Mouse (Mus musculus) heart, postnatal 25 days (tissue): ENCODE measurements around the gene Gcm1. TPM values are rescaled to one million over a fixed set of nuclear protein-coding genes. Genes with fewer than 3 reads are reported as not detected.
"Not testable (repeated sequence)": the region's sequence is repeated elsewhere in the genome, so short reads cannot be mapped to it uniquely, and the experiment has no call there.

Experiments used
- DNase-seq: peaks from one replicate; pipeline ENCODE4 v3.0.0; 2022; ENCODE audit warnings: low spot score
- intact Hi-C: fragments of 180-260 bp; cut with DNase I; formaldehyde crosslinking; loops from one replicate; pipeline ENCODE4 v1.15.1; 2025
- total RNA-seq, 2 experiments: library from RNA; stranded (reverse); gene quantifications; 2 replicates each; pipeline ENCODE4 v1.2.3; 2021

Gcm1 gene
- total RNA-seq, 2 experiments from 2014 or later = not detected

DNA sequence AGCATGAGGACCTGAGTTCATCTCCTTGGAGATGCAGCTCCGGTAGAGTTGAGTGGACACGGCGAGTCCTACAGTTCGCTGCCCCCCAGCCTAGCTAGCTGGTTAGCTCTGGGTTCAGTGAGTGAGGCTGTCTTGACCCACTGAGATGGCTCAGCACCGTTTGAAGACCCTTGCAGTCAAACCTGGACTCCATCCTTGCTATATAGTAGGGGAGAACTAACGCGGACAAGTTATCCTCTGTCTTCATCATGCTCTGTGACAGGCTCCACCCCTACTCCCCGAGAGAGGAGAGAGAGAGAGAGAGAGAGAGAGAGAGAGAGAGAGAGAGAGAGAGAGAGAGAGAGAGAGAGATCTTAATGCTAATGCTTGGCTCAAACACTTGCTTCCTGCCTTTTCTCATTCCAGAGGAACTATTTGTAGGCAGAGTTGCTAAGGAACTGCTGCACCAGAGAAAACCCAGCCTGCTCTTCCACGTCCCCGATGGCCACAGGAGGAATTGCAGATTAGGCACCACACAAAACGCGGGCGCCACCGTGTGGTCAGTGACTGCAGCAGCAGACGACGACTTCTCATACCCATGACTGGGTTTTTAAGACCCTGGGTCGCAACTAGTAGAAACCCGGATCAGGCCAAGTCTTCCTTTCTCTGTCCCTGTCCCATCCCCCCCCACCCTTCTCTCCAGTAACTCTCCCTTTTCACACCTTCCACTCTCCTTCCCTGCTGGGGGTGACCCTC, 12.8 kb upstream of the Gcm1 start:
- intact Hi-C loops = loop anchor here (5.0 kb wide), 1 partner anchor 442 kb away; no protein-coding TSS in a partner anchor
- DNase-seq = peak; percentile 37

DNA sequence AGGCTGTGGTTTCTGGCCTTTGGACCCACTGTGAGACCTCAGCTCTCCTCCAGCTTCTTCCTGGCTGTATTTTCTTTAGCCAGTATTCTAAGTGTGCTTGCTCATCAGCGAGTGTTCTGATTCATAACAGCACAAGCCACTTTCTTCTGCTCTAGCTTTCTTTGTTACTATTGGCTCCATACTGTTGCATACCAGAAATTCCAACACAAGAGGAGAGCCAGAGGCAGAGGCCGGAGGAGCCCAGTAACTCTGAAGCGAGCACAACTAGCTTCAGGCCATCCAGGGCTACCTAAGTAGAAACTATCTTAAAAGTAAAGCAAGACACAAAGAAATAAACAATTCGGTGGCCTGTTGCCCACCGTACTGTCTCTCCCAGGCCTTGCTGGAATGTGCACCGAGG, 6.6 kb upstream of the Gcm1 start:
- no peak for DNase-seq
- intact Hi-C loops = no loop called here

DNA sequence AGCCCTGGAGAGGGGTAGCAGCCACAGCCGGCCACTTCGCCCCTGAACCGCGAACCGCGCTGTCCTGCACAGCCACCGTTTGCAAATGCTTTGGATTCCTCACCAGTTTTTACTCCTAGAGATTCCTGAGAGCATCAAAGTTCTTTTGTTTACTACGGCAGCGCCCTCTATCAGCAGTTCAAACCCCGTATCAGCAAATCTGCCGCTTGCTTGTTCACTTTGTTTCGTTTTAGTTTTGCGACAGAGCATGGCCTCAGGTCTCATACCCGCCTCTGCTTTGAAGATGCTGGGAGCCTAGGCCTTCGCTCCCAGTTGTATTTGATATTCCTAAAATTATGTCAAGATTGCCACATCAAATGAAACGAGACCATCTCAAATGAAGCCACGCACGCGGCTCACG, 5.0 kb upstream of the Gcm1 start:
- DNase-seq = no peak
- intact Hi-C loops = no loop called here

DNA sequence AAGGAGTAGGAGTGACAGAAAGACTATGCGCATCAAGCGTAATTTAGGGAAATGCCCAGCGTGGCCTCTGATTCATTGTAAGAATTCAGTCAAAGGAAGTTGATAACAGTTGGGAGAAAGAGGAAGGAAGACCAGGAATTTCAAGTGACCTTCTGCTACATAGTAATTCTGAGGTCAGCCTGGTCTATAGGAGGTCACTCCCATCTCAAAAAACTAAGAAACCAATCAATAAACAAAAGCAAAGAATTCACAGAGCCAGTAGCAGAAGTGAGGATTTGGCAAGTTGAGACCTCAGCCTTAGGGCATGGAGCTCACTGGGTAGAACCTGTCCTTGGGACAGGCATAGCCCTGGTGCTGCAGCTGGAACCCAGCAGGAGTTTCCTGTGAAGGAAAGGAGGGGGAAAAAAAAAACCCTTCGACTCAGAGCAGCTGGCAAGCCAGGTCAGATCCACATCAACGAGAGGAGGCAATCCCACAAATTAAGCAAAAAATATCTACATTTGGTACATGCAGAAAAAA, 1.2 kb upstream of the Gcm1 start:
- DNase-seq = no peak
- intact Hi-C loops = no loop called here

DNA sequence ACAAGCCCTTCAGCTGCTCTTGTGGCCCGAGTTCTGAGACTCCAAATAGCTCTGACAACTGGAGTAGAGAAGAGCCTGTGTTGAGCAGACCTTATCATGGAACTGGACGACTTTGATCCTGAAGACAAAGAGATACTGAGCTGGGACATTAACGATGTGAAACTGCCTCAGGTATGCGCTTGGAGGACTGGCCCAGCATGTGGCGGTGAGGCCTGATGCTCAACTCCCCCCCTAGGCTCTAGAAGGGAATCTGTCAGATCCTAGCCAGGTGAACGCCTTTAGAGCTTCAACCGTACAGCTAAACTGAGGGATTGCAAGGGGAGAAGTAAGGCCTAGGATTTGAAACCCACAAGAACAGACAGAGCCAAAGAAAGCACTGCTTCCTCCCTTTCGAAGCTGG, 2.1 kb downstream of the Gcm1 start:
- intact Hi-C loops = no loop called here
- DNase-seq = no peak

DNA sequence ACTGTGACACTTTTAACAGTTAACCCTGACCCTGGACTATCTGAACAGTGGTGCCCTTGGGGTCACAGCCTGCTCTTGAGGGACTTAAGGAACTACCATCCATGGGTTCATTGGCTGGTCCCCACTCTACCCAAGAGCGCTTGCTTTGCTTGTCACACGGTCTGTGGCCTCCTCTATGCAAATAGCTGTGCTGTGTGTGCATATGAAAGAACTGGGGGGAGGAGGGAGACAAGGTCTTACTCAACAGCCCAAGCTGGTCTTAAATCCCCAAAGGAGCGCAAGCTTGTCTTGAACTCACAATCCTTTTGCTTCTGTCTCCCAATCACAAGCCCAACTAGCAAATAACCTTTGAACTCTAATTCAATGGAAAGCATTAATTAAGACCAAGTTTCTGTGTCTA, 2.6 kb downstream of the Gcm1 start:
- no peak for DNase-seq
- intact Hi-C loops = no loop called here

DNA sequence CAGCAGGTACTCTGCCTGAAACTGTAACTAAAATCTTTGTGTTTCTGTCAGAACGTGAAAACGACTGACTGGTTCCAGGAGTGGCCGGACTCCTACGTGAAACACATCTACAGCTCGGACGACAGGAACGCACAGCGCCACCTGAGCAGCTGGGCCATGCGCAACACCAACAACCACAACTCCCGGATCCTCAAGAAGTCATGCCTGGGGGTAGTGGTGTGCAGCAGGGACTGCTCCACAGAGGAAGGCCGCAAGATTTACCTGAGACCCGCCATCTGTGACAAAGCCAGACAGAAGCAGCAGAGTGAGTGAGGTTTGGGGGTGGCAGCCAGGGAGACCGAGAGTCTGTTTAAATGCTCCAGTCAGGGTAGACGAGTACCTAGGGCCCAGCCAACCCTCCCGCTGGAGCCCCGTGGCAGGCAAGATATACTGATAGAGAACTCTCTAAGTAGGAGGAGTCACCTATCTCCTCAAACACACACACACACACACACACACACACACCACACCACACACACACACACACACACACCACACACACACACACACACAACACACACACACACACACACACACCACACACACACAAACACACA, 7.9 kb downstream of the Gcm1 start:
- intact Hi-C loops = no loop called here
- no peak for DNase-seq

DNA sequence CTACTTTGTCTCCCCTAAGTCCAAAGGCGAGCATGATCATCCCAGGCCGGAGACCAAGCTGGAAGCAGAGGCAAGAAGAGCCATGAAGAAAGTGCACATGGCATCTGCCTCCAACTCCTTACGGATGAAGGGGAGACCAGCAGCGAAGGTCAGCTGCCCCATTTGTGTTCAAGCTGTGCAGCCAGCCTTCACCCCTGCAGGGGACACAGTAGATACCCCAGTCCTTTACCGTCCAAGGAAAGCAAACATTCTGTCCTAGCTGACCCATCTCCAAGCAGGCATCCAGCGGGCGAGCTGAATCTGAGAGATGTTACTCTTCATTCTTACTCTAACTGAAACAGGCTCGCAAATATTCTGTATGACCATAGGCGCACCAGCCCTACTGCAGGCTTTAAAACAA, 10.7 kb downstream of the Gcm1 start:
- no peak for DNase-seq
- intact Hi-C loops = no loop called here

DNA sequence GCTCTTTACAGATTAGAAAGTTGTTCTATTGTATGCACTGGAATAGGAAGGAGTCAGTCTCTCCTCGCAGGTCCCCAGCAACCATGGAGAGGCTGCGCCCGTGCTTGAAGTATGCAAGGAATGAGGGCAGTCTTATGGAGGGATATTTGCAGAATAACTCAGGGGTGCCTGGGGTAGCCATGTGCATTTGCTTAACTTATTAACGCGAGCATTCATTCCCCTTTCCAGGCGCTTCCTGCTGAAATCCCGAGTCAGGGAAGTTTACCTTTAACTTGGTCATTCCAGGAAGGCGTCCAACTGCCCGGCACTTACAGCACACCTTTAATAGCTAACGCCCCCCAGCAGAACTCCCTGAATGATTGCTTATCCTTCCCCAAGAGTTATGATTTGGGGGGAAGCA, 12.4 kb downstream of the Gcm1 start:
- DNase-seq = no peak
- intact Hi-C loops = no loop called here

DNA sequence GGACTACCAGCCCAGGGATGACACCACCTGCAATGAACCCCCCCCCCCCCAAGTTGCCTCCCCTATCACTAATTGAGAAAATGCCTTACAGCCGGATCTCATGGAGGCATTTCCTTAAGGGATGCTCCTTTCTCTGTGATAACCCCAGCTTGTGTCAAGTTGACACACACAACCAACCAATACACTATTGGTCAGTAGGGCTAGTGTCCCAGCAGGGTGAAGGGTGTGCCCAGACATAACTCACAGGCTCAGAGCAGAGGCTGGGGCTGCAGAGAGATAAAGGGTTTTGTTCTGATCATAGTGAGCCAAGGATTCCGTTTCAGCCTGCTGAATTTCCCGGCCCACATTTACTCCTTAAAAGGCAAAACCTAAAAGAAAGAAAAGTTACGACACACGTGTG, 18.8 kb downstream of the Gcm1 start:
- no peak for DNase-seq
- intact Hi-C loops = no loop called here

DNA sequence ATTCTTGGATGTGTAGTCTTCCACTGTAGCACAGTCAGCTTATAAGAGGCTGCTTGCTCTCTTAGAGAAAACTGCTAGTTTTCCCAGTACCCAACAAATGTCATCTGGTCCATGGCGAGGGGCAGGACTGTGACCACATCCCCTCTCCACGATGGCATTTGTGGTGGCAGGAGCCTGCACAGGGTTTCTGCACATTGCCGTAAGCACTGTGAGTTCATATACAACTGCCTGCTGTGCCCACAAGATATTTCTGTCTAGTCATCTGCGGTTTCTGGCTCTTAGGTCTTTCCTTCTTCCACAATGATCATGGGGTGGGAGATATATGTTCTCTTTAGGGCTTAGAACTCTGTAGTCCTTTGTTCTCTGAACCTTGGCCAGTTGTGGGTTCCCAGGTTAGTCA, 19.9 kb downstream of the Gcm1 start:
- intact Hi-C loops = no loop called here
- DNase-seq = no peak

DNA sequence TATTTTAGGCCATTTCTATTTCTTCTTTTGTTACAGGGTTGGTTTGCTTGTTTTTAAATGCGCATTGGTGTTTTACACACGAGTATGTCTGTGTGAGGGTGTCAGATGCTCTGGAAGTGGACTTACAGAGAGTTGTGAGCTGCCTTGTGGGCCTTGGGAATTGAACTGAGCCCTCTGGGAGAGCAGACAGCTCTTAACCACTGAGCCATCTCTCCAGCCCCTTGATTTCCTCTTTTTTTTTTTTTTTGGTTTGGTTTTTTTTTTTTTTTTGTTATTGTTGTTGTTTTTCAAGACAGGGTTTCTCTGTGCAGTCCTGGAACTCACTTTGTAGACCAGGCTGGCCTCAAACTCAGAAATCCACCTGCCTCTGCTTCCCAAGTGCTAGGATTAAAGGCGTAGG, 21.6 kb downstream of the Gcm1 start:
- intact Hi-C loops, DNase-seq: not testable (repeated sequence)

DNA sequence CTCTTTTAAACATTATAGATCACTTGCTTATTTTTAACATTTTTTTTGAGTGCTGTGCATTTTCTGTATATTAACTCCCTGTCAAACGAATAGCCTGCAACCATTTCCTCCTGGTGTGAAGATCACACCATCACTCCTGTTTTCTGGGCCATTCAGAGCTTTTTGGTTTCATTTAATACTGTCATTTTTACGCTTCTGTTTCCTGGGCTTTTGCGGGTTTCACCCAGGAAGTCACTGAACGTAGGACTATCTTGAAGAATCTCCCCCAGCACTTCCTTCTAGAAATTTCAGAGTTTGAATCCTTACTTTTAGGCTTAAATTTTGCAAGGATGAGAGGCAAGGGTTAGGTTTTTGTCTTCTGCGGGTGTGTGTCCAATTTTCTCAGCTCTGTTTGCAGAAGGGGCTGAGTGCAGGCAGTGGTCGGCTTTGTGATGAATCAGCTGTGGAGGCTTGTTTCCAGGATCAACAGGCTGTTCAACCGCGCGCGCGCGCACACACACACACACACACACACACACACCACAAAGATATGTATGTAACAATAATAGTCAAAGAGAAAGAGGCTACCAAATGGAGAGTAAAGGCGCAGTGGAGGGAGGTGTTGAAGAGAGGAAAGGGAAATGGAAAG, 22.1 kb downstream of the Gcm1 start:
- DNase-seq = no peak
- intact Hi-C loops = no loop called here

DNA sequence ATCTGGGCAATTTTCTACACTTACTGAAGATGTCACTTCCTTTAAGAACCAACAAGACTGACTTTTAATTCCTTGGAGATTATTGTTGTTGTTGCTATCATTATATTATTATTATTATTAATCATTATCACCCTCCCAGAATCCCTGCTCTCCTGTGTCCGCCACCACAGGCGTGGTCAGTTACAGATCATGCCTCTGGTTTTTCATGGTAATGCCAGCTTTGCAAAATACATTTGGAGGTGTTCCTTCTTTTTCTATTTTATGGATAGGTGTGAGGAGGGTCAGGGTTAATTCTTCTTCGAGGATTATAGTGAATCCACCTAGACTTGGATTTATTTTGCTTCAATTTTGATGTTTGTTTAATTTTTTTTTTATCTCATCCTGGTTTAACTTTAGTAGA, 23.5 kb downstream of the Gcm1 start:
- DNase-seq = no peak
- intact Hi-C loops = no loop called here

DNA sequence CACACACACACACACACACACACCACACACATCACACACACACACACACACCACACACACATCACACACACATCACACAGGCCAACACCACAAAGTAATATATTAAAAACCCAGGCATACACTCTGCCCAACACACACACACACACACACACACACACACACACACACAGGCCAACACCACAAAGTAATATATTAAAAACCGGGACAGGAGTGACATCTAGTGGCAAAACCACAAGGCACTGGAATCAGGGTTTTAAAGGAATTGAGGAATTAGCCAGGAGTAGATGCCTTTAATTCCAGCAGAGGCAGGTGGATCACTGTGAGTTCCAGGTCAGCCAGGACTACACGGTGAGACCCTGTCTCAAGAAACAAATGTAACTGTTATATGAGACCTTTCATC, 26.5 kb downstream of the Gcm1 start:
- intact Hi-C loops = no loop called here
- no peak for DNase-seq

DNA sequence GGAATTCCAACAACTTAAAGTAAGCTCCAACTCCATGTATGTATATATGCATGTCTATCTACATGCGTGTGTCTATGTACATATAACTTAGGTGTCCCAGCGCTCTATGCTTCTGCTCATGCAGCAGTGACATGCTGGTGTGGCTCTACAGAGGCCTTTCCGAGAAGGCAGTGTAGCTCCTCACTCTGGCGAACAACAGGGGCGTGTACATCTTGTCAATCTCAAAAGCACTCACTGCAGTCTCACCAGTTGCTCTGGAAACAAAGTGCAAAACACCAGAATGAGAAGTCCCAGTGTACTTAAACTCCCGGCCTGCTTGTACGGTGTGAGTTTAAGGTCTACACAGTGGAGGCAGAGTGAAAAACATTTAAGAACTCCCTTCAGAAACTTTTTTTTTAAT, 30.1 kb downstream of the Gcm1 start:
- no peak for DNase-seq
- intact Hi-C loops = no loop called here

DNA sequence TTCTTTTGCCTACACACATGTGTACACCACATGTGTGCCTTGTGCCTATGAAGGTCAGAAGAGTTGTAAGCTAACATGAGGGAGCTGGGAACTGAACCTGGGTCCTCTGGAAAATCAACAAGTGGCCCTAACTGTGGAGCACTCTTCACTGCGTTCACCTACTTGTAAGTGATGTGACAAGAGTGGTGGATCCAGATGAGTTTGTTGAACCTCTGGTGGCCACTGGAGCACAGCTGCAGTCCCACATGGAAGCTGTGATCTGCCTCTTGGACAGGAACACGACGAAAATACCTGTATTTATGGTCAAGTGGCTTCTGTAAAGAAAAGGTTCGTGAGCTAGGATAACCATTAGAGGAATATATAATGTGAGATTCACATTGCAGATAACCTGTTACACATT, 32.6 kb downstream of the Gcm1 start:
- DNase-seq = no peak
- intact Hi-C loops = no loop called here

DNA sequence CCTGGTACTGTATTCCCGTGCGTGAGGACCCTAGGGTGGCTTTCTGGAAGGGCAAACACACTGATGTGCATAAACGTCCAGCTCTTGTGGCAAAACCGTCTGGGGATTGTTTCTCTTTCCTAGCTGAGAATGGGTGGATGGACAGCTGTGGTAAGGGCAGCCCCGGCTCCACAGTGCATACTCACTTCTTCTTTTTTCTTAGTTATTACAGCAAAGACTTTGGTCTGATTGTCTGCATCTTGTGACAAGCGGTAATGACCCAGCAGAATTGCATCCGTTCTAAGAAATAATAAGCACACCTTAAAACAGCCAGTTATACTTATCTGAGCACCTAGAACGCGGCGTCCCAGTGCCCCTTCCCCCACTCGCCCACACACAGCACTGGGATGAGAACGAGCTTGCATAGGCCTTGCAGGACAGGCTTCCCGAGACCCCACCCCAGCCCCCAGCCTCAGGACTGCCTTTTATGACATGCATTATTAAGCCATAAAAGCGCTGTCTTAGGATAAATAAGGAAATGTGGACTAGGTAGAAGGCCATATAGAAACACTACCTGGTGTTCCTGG, 34.1 kb downstream of the Gcm1 start:
- DNase-seq = no peak
- intact Hi-C loops = no loop called here

DNA sequence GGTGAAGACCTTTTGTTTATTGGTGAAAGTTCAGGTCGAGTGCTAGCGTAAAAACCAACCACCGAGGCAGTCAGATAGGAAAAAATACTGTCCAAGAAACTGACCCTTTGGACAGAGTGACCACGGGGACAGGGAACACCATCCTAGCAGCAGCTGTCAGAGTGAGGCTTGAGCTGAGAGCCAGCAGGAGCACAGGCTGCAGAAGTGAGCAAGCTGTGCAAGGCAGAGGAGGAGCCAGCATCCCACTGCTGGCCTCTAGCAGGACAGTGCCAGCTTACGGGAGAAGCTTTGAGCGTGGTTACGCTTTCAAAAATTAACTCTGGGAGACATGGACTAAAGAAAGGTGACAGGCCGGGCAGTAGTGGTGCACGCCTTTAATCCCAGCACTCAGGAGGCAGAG, 36.0 kb downstream of the Gcm1 start:
- intact Hi-C loops = no loop called here
- no peak for DNase-seq

DNA sequence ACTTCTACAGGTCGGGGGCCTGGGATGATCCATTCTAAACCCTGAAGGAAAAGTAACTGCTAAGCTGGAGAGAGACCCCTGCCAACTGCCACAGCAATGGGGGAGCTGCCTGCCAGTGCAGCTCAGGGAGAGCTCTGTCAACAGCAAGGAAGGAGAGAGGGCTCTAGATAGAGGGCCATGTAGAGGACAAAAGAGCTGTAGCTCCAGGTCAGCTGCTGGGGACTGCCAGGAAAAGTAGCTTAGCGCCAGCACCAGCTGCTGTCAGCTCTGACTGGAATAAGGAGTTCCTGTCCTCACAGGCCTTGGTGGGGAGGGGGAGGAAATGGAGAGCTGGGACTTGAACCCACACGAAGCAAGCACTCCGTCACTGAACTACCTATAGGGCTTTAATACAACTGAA, 36.8 kb downstream of the Gcm1 start:
- no peak for DNase-seq
- intact Hi-C loops = no loop called here

DNA sequence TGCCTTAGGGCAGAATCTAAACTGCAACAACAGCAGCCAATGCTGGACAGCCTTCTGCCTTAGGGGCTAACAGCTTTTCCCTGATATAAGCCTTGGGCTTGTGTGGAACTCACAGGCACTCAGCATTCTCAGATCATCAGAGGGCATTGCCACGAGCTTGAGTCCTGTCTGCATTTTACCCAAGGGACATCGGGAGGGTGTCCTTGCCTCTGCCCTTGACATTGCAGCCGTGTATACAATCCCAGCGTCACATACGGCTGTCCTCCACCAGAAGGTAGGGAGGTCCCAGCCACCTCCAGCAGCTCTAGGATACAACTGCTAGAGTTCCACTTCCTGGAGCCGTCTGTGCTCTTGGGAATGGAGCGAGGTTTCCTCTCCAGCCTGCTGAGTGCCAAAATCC, 37.2 kb downstream of the Gcm1 start:
- no peak for DNase-seq
- intact Hi-C loops = no loop called here
